Mouse (Mus musculus) erythroblast, embryonic 14.5 days (primary cell): ENCODE data around the gene Pirt. TPM values are rescaled to one million over a fixed set of nuclear protein-coding genes. Genes with fewer than 3 reads are reported as not detected.

Experiments
- H3K27me3 ChIP-seq: 2 replicates; pipeline ENCODE4 v1.6.1; 2012; ENCODE audit warnings: inconsistent platforms; ENCODE audit not compliant: control insufficient read depth
- H3K36me3 ChIP-seq: 2 replicates; pipeline ENCODE4 v1.6.1; 2012; ENCODE audit warnings: mild to moderate bottlenecking, inconsistent platforms; ENCODE audit not compliant: control insufficient read depth
- H3K4me1 ChIP-seq: 2 replicates; pipeline ENCODE4 v1.6.1; 2012; ENCODE audit warnings: inconsistent platforms; ENCODE audit not compliant: control insufficient read depth
- H3K4me3 ChIP-seq: replicated peaks from 2 replicates; pipeline ENCODE3; 2012; ENCODE audit warnings: moderate library complexity, mild to moderate bottlenecking, inconsistent platforms
- H3K9me3 ChIP-seq: 2 replicates; pipeline ENCODE4 v1.6.1; 2012; ENCODE audit warnings: low read length, inconsistent platforms, mixed read lengths; ENCODE audit not compliant: control insufficient read depth
- GATA1 ChIP-seq: IDR thresholded peaks from 2 replicates; pipeline ENCODE4 v1.6.1; 2012; ENCODE audit warnings: low read length, inconsistent platforms, mixed read lengths
- TAL1 ChIP-seq: IDR thresholded peaks from 3 replicates; pipeline ENCODE4 v1.6.1; 2012; ENCODE audit warnings: low read length, inconsistent platforms, mixed read lengths
- polyA plus RNA-seq: library from polyadenylated mRNA; stranded (reverse); fragments of >175 nt; gene quantifications from 2 replicates; pipeline ENCODE4 v1.2.3, GENCODE M21; 2012

Pirt gene
- polyA plus RNA-seq, 1 experiment = 0.01 TPM

- no peak for TF ChIP-seq TAL1
- TF ChIP-seq GATA1 = no peak
- Histone ChIP-seq H3K4me3 (no peak overlapping the region), H3K36me3 (no peaks in the 10 kb centered on the region), H3K4me1 (no peaks in the 10 kb centered on the region), H3K27me3 (no peaks in the 10 kb centered on the region), H3K9me3 (no peaks in the 10 kb centered on the region)
Measured at GRCm38 (mm10) chr11:66973507-66973906, 61.7 kb downstream of the Pirt start.

DNA sequence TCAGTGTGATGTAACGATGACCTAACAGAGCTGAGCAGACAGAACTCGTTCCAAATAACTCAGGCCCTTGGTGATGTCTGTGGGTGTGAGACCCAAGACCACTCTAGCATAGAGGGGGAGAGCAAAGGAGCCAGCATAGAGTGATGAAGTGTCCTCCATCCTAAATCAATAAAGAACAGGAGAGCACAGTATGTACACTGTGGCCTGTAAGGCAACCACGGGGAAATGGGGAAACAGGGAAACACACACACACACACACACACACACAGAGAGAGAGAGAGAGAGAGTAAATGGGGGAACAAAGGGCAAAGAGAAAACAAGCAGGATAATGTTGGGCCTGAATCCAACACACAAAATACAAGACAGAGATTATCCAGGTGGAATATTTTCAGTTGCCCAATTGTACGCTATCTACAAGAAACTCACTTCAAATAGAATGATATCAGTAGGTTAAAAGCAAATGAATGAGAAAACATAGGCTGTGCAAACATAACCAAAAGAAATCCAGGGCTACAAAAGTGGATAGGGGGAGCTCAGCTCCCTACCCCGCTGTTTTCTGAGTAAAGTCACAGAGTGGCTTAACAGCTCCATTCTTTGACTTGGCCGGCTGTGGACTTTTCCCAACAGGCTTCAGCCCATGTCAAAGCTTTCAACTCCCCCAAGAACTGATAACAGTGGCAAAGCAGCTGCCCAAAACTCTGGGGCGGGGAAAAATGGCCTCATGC lies 64.0 kb downstream of the Pirt start:
- H3K36me3 ChIP-seq = no peaks in the 10 kb centered on the region
- no peak for TF ChIP-seq GATA1
- no peak for TF ChIP-seq TAL1
- no peaks in the 10 kb centered on the region for H3K27me3 ChIP-seq
- H3K4me1 ChIP-seq = no peaks in the 10 kb centered on the region
- no peak overlapping the region for H3K4me3 ChIP-seq
- H3K9me3 ChIP-seq = no peaks in the 10 kb centered on the region

Other genes starting within 250 kb of the Pirt start
- gene Tmem238l, start 44.7 kb downstream of the Pirt start, polyA plus RNA-seq = not detected in 2 replicates
- gene Tmem220, start 113.2 kb downstream of the Pirt start, polyA plus RNA-seq = not detected in 2 replicates
- gene Adprm, start 140.6 kb downstream of the Pirt start, polyA plus RNA-seq = 0.11 and 0.21 TPM in 2 replicates
- 0.03 and 0.09 TPM in 2 replicates for gene Sco1, start 140.7 kb downstream of the Pirt start, polyA plus RNA-seq
- not detected in 2 replicates for gene Myh3, start 166.3 kb downstream of the Pirt start, polyA plus RNA-seq